Mouse (Mus musculus): ENCODE measurements around the gene Kcnv2.

The Kcnv2 gene

GRCm38 (mm10) chr19:27364521-27364931 lies 42.1 kb downstream of the Kcnv2 start:
- DNase-seq (ENCODE audit: extremely low read depth, low read depth, low spot score) = no peak

DNA sequence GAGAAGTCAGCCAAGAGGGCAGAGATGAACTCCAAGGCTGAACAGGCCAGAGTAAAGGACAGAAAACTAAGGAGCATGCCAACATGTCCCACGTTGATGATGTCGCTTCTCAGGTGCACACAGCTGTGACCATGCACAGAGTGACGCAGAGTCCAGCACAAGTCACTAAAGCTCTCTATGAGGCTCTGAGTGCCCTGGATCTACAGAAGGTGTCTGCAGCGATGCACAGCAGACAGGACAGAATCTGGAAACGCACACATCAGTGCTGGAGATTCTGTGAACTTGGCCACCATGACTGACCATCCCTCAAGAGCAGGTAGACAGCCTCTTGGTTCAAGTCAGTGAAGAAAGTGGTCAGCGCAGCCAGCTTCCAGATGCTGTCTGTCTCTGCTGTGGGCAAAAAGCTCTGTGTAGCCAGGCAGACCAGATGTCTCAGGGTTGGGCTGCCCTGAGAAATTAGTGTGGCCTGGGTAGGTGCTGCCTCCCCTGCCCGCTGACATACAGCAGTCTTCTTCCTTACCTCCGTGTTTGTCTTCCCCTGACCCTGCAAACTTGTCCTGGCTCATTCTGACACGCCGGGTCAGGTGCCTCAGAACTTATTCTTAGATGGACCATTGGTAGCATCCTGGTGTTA lies 43.8 kb downstream of the Kcnv2 start:
- DNase-seq (ENCODE audit: extremely low read depth, low read depth, low spot score) = no peak

DNA sequence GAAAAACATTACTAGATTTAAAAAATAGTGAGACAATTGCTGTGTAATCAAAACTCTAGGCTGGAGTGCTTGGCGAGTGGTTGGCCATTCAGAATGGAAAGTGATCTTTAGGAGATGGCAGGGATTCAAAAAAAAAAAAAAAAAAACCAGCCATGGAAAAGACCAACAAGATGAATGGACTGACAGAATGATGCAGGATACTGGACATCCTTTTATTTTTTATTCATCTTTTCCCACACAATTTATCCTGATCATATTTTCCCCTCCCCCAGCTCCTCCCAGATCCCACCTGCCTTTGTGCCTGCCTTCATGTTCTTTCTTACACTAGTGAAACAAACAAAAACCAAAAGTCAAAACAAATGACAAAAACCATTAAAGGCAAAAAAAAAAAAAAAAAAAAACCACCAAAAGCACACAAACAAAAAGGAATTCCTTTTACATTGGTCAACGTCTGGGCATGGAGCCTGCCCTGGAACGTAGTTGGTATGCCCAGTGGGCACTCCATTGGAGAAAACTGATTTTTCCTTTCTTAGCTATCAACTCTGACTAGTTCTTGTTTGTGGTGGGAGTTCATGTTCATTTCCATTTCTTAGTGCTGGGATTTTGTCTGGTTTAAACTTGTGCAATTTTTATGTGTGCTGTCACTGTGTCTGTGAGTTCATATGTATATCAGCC lies 47.2 kb downstream of the Kcnv2 start:
- DNase-seq (ENCODE audit: extremely low read depth, low read depth, low spot score) = no peak

DNA sequence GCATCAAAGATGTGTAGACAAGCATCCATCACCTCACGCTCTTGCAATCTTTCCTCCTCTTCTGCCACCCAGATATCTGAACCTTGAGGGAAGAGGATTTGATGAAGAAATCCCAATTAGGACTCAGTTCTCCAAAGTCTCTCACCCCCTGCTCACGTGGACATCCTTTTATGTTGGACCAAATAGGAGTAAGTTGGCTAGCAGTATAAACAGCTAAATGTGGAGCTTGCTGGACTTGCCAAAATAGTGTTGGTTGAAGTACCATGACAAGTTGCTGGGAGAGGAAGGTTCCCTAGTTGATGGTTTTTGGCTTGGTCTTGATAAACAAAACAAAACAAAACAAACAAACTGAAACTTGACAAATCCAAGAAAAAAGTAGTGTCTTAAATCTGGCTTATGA lies 47.8 kb downstream of the Kcnv2 start:
- DNase-seq (ENCODE audit: extremely low read depth, low read depth, low spot score) = no peak

DNA sequence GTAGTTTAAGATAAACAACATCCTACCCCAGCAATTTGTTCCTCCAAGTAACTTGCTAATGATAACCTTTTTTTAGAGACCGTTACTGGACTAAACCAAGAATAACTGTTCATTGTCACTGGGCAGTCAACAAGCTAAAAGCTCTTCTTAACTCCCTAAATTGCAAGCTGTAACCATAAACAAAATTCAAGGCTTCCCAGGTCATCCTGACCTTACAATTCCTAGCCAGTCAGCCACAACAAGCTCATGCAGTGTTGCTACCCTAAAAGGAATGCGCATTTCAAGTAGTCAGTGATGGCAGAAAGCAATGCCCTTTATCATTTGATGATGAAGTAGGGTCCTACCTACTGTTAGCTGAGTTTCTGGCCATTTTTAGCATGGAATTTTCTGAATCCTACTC lies 48.4 kb downstream of the Kcnv2 start:
- DNase-seq (ENCODE audit: extremely low read depth, low read depth, low spot score) = no peak

- no peak for DNase-seq (ENCODE audit: extremely low read depth, low read depth, low spot score)
Measured at GRCm38 (mm10) chr19:27379712-27380401, 57.5 kb downstream of the Kcnv2 start.

DNA sequence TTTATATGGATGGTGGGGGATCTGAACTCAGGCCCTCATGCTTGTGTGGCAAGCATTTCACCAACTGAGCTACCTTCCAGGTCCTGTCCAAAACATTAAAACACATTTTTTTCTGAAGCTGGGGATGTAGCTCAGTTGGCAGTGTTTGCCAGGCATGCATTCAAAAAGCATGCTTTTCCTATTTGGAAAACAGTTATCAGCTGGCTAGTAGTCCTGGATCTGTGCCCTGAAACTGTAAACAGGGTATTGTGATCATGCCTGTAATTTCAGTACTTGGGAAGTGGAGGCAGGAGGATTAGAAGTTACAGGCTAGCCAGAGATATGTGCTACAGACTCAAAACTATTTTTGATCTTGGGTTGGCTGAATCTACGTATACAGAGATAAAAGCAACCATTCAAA lies 59.7 kb downstream of the Kcnv2 start:
- DNase-seq (ENCODE audit: extremely low read depth, low read depth, low spot score) = no peak

GRCm38 (mm10) chr19:27383266-27383665 lies 60.9 kb downstream of the Kcnv2 start:
- no peak for DNase-seq (ENCODE audit: extremely low read depth, low read depth, low spot score)

DNA sequence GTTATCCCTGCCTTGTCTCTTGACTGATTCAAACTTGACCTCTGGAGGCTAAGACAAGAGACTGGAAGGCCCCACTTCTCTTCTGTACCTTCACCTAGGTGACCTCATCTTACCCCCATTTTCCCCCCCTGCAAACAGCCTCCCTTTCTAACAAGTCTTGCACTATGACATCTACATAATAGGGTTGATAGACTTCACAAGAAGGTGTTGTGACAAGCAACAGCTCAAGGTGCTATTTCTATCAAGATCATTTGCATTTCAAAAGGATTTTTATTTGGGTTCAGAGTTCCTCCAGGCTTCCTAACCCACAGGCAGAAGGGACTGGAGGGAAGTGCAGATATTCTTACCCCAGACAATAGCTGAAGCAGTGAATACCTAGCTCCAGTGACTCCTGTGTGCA lies 62.9 kb downstream of the Kcnv2 start:
- no peak for DNase-seq (ENCODE audit: extremely low read depth, low read depth, low spot score)
